Mouse (Mus musculus) testis, adult 2 months (tissue): ENCODE results near the gene Olfr772. TPM values are rescaled to one million over a fixed set of nuclear protein-coding genes. Genes with fewer than 3 reads are reported as not detected.
"Not testable (repeated sequence)": the region's sequence is repeated elsewhere in the genome, so short reads cannot be mapped to it uniquely, and the experiment has no call there.

Experiments
- H3K27ac ChIP-seq: fragments of 200-500 bp; 2 replicates; pipeline ENCODE4 v1.5.1; 2012; ENCODE audit warnings: low read depth, low read length; ENCODE audit not compliant: control insufficient read depth, insufficient read depth
- H3K27me3 ChIP-seq: fragments of 200-500 bp; 2 replicates; pipeline ENCODE4 v1.6.1; 2012; ENCODE audit warnings: mild to moderate bottlenecking, low read length, moderate library complexity; ENCODE audit not compliant: control insufficient read depth, insufficient read depth
- H3K36me3 ChIP-seq: fragments of 200-500 bp; 2 replicates; pipeline ENCODE4 v1.6.1; 2012; ENCODE audit warnings: mild to moderate bottlenecking, low read length; ENCODE audit not compliant: control insufficient read depth, insufficient read depth
- H3K4me1 ChIP-seq: fragments of 200-500 bp; 2 replicates; pipeline ENCODE4 v1.6.1; 2012; ENCODE audit warnings: low read length; ENCODE audit not compliant: control insufficient read depth, insufficient read depth
- H3K4me3 ChIP-seq: fragments of 200-500 bp; 2 replicates; pipeline ENCODE4 v1.5.1; 2012; ENCODE audit warnings: low read depth, mild to moderate bottlenecking, low read length, moderate library complexity, mixed read lengths; ENCODE audit not compliant: control insufficient read depth
- CTCF ChIP-seq: fragments of 200-500 bp; IDR thresholded peaks from 2 replicates; pipeline ENCODE4 v1.5.1; 2012; ENCODE audit warnings: low read depth, mild to moderate bottlenecking, inconsistent platforms, low read length, moderate library complexity; ENCODE audit not compliant: control insufficient read depth, insufficient read depth, insufficient replicate concordance
- POLR2A ChIP-seq: fragments of 200-500 bp; IDR thresholded peaks from 2 replicates; pipeline ENCODE4 v1.6.1; 2012; ENCODE audit warnings: low read depth, mild to moderate bottlenecking, inconsistent platforms, low read length, moderate library complexity; ENCODE audit not compliant: control insufficient read depth
- polyA plus RNA-seq: library from polyadenylated mRNA; depleted of rRNA; stranded (reverse); fragments of >200 nt; gene quantifications from 2 replicates; pipeline ENCODE4 v1.2.3, GENCODE M21; 2012; rRNA removed

The Olfr772 gene
- polyA plus RNA-seq = not detected in 2 replicates

DNA sequence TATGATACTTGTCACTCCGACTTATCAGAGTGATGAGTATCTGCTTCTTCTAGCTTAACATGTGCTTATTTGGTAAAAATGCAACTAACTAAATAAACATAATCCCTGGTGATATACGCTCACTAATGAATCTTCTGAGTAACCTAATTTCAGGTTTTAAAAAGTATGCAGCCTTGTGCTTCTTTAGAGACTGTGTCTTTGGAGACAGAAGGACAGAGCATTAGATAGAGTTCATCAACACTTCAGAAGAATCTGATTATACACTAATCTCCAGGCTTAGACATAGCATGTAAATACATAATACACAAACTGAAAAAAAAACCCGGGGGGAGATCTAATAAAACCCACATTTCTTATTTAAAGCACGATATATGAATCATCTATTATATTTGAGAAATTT is at the start of gene Olfr772:
Gene Olfr772 (minus strand): TSS at position 101 of the 400 bp plus-strand sequence.
- not testable (repeated sequence) for H3K4me3 ChIP-seq, H3K36me3 ChIP-seq, H3K4me1 ChIP-seq, H3K27me3 ChIP-seq, H3K27ac ChIP-seq

DNA sequence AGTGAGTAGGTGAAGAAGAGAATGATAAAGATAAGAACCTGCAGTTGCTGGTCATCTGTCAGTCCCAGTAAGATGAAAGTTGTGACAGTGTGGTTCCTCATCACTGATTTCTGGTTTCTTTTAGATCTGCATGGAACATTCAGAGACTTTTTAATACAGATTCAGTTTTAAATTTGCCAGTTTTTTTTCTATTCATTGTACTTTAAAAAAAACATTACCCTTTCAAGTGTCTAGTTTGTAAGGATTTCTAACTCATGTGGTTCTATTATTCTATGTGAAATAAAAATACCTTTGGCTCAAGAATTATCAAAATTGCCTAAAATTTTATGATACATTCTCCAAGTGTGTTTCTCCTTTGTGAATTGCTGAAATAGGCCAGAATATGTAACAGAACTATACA is 9.6 kb upstream of the Olfr772 start, which contains the start of gene Olfr773:
Gene Olfr773 (minus strand): TSS at position 101 of the 400 bp plus-strand sequence.
- H3K36me3 ChIP-seq, H3K4me3 ChIP-seq, H3K27ac ChIP-seq, H3K27me3 ChIP-seq, H3K4me1 ChIP-seq: not testable (repeated sequence)

DNA sequence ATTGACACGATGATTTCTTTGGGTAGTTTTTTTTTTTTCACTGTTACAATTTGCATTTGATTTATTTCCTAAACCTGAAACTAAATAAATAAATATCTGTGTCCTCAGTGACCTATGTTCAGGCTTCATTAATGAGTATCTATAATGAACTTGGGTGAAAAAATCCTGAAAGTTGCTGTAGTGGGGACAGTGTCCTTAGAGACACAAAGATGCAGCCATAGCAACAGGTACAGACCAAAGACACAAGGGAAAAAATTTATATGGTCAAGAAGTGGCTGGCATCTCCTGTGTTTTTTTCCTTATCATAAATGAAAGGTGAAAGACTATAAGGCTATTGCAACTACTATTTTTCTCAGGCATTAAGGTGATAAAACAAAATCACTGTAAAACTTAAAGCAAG is 13.1 kb downstream of the Olfr772 start, which contains the start of gene Olfr771:
Gene Olfr771 (minus strand): TSS at position 101 of the 400 bp plus-strand sequence.
- no peak for TF ChIP-seq POLR2A
- TF ChIP-seq CTCF = no peak
- no peak within 1 kb of the TSS for H3K27ac ChIP-seq
- H3K4me3 ChIP-seq = no peak within 1 kb of the TSS
- H3K27me3 ChIP-seq = no peaks in the 10 kb centered on the region
- H3K36me3 ChIP-seq = no peaks in the 10 kb centered on the region
- H3K4me1 ChIP-seq = no peaks in the 10 kb centered on the region

DNA sequence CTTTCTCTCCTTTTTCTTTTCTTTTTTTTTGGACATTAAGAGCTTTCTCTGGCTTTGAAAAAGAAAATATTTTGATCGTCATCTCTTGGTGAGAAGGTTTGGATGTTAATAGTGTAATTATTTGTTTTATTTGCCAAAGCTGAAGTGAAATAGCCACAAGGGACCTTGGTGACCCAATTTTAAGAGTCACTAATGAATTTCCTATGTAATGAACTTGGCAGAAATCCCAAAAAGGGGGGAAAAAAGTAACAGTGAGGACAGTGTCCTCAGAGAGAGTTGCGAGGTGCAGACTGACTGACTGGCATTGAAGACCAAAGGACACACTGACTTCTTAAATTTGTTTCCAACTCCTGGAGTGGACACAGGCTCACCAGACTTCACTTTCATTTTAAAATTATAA is 38.8 kb downstream of the Olfr772 start, which contains the start of gene Olfr770:
Gene Olfr770 (minus strand): TSS at position 101 of the 400 bp plus-strand sequence.
- no peak within 1 kb of the TSS for H3K27ac ChIP-seq
- TF ChIP-seq POLR2A (no peak), CTCF (no peak)
- H3K4me3 ChIP-seq = no peak within 1 kb of the TSS
- H3K27me3 ChIP-seq = no peaks in the 10 kb centered on the region
- H3K36me3 ChIP-seq = no peaks in the 10 kb centered on the region
- no peaks in the 10 kb centered on the region for H3K4me1 ChIP-seq

Other genes with a start within 250 kb of the Olfr772 start
- 19.0 and 19.1 TPM in 2 replicates for gene Itga7, start 244.1 kb downstream of the Olfr772 start, polyA plus RNA-seq
- 1.3 and 1.6 TPM in 2 replicates for gene Mettl7b, start 216.9 kb downstream of the Olfr772 start, polyA plus RNA-seq
- not detected in 2 replicates for gene Olfr9, start 188.5 kb downstream of the Olfr772 start, polyA plus RNA-seq
- not detected in 2 replicates for gene Olfr763, start 167.1 kb downstream of the Olfr772 start, polyA plus RNA-seq
- gene Olfr764-ps1, start 138.0 kb downstream of the Olfr772 start, polyA plus RNA-seq = 0.04 TPM in 1 of 2 replicates, not detected in the other
- not detected in 2 replicates for gene Olfr765, start 127.9 kb downstream of the Olfr772 start, polyA plus RNA-seq
- gene Olfr766-ps1, start 108.9 kb downstream of the Olfr772 start, polyA plus RNA-seq = not detected in 2 replicates
- gene Olfr767, start 95.0 kb downstream of the Olfr772 start, polyA plus RNA-seq = not detected in 2 replicates
- not detected in 2 replicates for gene Olfr768, start 78.5 kb downstream of the Olfr772 start, polyA plus RNA-seq
- gene Olfr769, start 60.1 kb downstream of the Olfr772 start, polyA plus RNA-seq = not detected in 2 replicates
- gene Olfr770, start 38.9 kb downstream of the Olfr772 start, polyA plus RNA-seq = not detected in 2 replicates
- gene Olfr771, start 13.2 kb downstream of the Olfr772 start, polyA plus RNA-seq = not detected in 2 replicates
- gene Olfr773, start 9.5 kb upstream of the Olfr772 start, polyA plus RNA-seq = not detected in 2 replicates
- gene Olfr774, start 58.3 kb upstream of the Olfr772 start, polyA plus RNA-seq = not detected in 2 replicates
- not detected in 2 replicates for gene Olfr775, start 70.5 kb upstream of the Olfr772 start, polyA plus RNA-seq
- gene Olfr776, start 81.2 kb upstream of the Olfr772 start, polyA plus RNA-seq = not detected in 2 replicates
- not detected in 2 replicates for gene Olfr777, start 93.6 kb upstream of the Olfr772 start, polyA plus RNA-seq
- gene Olfr780, start 140.2 kb upstream of the Olfr772 start, polyA plus RNA-seq = not detected in 2 replicates
- not detected in 2 replicates for gene Olfr781, start 150.9 kb upstream of the Olfr772 start, polyA plus RNA-seq
- not detected in 2 replicates for gene Olfr782, start 170.9 kb upstream of the Olfr772 start, polyA plus RNA-seq
- gene Olfr784, start 206.2 kb upstream of the Olfr772 start, polyA plus RNA-seq = 0.07 TPM in 2 replicates
- gene Olfr785, start 227.5 kb upstream of the Olfr772 start, polyA plus RNA-seq = not detected in 2 replicates
- not detected in 2 replicates for gene Olfr786, start 249.4 kb upstream of the Olfr772 start, polyA plus RNA-seq